Mouse (Mus musculus) spleen, adult 18-20 months (tissue): ENCODE data around the gene 2510009E07Rik.

Experiments
- DNase-seq, 2 experiments: peaks; one replicate each; pipeline ENCODE4 v3.0.0; 2022; ENCODE audit warnings: mixed read lengths in 2 of 2

2510009E07Rik gene

DNA sequence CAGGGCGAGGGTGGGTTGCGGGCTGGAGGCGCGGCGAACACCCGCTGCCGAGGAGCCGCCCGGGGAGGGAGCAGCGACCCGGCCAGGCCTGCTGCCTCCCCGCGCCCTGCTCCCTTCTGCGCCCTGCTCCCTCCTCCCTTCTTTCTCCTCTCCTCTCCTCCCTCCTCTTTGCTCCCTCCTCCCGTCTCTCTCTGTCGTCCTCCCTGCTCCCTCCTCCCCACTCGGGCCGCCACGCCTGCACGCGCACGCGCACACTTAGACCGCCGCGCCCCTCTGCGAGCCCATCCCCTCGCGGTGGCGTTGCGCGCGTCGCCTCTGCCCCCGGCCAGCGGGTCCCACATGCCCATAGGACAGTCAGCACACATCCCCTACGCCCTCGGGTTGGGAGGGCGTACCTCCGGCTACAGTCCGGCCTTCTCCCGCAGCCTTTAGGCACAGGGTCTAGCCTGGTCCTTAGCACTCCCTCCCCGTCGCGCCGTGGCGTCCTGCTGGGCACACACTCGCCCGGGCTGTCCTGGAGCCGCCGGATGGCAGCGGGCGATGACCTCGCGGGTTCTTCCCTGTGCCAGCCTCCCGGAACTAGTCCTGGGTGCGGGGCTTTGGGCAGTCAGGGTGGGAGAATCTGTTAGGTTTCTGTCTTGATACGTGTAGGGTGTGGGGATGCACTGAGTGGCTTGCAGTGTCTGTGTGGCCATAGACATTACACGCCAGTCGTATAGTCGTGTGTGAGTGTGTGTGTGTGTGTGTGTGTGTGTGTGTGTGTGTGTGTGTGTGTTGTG, at the start of gene 2510009E07Rik:
TSS of gene 2510009E07Rik (minus strand) at position 203 of the 779 bp plus-strand sequence.
- peak; percentile 50 to 63 for DNase-seq

DNA sequence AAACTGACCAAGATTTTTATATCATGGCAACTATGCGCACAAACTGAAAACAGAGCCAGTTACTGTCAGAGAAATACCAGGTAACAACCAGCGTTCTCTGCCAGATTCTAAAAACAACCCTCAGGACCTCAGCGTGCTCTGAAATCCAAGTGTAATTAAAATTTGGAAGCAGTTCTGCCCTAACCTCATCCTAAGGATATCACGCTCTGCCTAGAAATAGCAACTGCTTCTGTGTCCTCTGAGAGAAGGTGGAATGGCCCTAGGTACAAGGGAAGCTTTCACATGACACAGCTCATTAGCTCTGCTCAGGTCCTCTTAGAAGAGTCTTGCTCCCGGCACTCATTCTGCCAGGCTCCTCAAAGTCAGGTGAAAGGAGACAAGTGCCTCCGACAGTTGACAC, 48.9 kb upstream of the 2510009E07Rik start:
- DNase-seq, result no peak

DNA sequence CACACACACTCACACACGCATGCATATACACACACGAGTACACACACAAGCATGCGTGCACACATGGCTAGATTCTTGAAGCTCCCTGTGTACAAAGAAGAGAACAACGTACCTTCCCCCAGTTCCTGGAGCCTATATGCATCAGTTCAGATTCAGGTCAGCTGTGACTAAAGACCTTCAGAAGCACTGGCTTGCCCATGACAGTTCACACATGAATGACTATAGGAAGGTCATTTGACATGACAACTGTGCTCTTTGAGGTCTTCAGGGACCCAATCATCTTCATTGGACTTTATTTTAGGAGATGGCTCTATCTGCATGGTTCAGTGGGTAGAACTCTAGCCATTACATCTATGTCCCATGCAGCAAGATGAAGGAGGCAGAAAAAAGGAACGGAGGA, 48.4 kb upstream of the 2510009E07Rik start:
- no peak for DNase-seq

DNA sequence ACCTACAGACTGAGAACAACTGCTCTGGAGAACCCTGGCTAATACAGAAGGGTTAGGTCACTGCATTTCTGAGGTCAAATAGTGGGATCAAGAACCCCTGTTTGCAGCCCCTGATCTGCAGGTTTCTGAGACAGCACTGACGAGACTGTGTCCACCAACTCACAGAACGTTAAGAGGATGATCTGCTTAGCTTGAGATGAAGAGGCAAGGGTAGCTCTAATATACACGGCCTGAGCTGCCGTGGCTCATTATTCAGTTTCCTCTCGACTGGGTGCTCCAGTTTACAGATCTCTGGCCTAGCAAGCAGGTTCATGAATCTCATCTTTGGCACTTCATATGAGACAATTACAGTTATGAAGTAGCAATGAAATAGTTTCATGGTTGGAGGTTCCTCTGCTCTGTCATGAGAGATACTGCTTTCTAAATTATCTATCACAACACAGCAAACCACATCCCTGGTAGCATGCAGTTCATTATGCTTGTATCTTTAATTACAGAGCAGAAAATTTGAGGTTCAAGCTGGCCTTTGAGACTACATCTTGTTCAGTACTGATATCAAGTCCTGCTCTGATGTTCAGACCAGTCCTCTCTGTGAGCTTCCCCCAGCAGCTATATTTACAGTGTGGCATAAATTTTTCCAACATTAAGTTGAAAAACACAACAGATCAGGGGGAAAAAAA, 47.9 kb upstream of the 2510009E07Rik start:
- no peak for DNase-seq

DNA sequence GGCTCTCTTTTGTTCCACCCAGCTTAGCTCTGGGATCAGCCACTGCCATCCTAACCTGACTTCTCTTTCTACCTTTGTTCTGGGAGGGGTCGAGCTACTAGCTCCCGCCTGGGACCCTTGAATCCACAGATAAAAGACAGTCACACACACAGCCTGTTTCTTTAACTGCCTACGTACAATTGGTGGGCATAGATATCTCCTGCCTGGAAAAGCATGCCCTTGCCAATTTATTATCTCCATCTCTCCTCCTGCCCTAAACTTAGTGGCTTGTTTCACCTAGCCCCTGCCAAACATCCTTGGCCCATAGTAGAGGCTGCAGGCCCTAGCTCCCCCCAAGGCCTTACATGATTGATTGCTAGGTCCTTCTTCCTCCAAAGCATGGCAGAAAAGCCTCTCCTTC, 47.1 kb upstream of the 2510009E07Rik start:
- no peak for DNase-seq

DNA sequence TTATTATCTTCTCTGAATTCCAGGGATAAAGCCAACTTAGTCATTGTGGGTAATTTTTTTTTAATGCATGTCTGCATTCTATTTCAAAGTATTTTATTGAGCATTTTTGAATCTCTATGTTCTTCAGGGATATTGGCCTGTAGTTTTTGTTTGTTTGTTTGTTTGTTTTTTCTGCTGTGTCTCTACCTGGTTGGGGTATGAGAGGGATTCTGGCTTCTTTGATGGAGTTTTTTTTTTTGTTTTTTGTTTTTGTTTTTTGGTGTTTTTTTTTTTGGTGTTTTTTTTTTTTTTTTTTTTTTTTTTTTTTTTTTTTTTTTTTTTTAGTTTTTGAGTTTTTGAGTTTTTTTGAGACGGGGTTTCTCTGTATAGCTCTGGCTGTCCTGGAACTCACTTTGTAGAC, 41.2 kb upstream of the 2510009E07Rik start:
- DNase-seq, result no peak

DNA sequence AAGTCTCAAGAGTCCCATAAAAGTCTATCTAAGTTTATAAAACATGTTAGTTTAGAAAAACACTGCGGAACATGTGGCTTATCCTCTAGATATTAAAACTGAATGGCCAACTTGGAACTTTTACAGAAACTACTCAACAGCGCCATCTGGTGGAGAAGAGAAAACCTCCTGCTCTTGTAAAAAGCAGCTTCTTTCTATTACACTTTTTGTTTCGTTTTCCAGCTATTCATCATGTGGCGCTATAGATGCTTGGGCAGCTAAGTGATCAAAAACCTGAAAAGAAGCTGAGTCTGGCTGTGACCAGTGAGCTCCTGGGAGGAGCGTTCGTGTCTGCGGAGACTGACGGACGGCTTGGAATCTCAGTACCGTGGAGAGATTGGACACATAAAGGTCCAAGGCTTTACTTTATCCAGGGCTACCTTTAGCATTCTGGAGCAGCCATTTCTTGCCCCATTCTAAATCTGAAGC, 33.5 kb upstream of the 2510009E07Rik start:
- DNase-seq, result peak in 1 of 2 experiments; percentile 64

DNA sequence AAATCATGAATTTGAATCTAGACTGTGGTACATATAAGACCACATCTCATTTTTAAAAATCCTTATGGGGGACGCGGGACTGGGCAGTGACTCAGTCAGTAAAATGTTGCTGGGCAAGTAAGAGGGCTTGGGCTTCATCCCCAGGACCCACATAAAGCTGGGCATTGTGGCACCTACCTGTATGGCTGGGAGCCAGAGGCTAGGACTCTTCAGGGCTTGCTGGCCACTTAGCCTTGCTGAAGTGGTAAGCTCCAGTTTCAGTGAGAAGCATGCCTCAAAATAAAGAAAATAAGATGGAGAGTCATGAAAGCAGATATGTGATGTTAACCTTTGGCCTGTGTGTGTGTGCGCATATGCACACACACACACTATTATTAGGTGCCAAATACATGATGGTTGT, 33.0 kb upstream of the 2510009E07Rik start:
- no peak for DNase-seq

DNA sequence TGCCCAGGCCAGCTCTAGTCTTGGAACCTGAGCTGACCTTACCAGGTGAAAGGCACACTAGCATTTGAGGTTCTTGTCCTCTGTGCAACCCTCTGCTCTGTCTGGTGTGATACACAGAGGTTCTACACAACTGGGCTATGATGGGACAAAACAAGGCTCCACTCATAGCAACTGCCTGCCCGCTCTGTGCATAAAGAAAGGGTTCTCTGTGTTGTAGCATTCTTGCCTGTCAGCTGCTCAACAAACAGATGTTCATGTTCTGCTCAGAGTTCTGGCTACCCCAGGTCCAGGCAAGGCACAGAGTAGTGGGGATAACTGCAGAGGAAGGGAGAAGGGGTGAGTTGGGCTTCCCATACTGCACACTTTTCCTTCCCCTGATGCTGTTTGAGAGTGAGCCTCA, 29.8 kb upstream of the 2510009E07Rik start:
- no peak for DNase-seq

DNA sequence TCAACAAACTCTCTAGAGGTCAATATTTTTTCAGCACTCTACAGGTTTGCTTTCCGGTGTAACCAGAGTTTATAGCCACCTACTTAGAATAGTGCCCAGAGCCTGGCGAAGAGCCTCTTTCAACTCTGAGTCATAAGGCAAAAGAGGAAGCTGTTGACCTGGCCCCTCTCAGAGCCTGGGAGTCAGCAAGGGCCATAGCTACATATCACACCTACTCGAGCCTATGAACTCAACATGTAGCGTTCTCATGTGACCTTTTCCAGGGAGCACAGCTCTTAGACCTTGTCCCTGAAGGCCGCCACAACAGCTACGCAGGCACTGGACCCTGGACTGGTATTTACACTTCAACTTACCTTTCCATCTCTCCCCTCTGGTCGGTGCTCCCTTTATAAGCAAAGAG, 25.3 kb upstream of the 2510009E07Rik start:
- no peak for DNase-seq

DNA sequence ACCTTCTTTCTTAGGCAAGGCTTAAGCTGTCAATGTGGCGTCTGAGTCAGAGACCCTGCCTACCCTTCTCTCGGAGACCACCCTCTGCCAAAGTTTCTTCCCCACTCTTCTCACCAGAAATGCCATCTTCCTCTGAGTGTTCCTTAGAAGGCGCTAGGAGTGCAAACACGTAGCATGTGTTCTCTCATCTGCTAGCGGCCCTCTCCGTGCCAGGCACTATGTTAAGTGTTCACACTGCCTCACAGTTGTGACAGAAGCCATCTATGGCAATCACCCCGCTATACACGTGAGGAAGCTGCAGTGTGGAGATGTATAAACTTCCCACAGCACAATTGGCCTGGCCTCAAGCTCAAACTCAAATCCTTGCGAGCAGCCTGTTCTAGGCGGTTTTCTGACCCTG, 20.1 kb upstream of the 2510009E07Rik start:
- no peak for DNase-seq

DNA sequence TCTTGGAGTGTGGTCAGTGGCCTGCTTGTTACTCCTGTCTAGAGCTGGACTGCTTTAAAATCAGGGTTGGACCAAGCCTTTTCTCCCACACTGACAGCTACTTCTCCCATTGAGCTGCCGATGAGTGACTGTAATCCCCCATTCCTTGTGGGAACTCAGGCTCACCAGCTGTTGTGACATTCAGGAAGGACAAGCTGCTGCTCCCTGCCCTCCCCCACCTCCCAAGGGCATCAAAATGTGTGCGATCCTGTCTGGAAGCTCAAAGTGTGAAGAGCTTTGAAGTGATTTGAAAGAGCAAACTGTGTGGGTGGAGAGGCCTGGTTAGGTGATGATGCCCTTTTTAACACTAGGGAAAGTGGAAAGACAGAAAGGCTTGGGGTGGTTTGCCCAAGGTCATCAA, 15.9 kb upstream of the 2510009E07Rik start:
- DNase-seq, result no peak

DNA sequence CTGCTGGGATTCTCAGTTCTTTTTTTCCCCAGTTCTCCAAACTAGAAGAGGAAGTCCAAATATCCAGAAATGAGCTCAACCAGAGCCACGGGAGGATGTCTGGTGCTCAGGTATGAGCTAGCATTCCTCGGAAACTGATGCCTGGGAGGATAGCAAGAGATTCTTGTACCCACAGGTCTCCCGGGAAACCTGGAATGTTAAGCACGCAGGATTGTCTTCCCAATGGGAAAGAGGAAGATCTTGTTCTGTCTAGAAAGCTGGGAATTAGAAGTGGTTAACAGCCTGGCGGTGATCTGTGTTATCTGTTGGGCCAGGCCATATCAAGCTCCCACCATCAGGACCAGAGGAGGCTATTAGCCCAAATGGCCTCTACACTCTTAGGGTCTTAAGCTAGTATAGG, 10.2 kb upstream of the 2510009E07Rik start:
- DNase-seq, result no peak

DNA sequence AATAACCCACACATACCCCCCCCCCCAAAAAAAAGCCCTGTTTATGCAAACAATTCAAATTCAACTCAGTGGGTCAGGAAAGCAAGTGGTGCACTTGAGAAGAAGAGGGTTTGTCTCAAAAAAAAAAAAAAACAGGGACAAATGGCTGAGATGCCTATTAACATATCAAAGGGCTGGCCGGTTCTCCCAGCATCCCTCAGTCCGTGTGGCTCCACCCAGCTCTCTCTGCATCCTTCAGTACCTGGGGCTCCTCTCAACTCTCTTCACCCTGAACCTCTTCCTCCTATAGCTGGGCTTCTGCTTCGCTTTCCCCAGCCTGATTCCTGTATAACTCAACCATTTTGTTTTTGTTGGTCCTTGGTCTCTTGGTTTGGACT, 7.8 kb upstream of the 2510009E07Rik start:
- no peak for DNase-seq

DNA sequence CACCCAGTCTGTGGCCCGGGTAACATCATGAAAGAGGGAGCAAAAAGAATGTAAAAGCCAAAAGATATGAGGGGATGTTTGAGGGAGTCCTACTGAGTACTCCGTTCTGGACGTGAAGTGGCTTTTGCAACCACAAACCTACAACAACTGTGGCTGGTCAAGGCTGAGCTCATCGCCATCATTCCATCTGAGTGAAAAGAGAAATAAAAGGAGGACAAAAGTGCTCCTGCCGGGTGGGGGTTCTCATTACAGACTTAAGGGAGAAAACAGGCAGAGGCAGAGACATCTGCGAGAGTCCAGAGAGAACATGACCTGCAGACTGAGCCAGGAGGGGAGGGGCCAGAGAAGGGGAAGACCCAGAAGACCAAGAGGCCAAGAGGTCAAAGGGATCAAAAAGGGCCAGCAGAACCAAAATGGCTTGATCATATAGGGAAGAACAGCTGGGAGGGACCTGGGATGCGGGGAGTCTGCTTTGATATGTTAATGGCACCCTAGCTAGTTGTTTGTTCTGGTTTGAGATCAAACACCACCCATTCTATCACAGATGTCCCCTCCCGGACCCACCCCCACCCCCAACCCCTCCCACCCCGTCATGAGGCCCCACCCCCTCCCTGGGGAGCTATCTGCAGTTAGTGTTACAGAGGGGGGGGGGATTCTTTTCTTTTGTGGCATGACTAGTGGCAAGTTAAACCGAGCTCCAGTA, 7.3 kb upstream of the 2510009E07Rik start:
- no peak for DNase-seq

DNA sequence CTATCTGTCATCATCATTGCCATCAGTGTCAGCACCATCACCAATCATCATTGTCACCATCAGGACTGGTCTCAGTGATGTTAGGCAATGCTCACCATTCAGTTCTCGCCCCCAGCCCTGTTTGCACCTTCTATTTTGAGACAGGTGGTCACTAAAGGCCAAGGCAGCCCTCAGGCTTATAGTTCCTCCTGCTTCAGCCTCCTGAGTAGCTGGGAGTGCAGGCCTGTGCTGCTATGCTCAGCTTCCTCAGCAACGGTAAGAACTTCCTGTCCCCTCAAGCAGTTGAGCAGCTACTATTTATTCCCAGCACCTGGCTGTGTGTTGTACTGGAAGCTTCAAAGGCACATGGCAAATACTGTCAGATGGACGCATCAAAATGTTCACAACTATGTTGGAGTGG, 3.7 kb upstream of the 2510009E07Rik start:
- no peak for DNase-seq

DNA sequence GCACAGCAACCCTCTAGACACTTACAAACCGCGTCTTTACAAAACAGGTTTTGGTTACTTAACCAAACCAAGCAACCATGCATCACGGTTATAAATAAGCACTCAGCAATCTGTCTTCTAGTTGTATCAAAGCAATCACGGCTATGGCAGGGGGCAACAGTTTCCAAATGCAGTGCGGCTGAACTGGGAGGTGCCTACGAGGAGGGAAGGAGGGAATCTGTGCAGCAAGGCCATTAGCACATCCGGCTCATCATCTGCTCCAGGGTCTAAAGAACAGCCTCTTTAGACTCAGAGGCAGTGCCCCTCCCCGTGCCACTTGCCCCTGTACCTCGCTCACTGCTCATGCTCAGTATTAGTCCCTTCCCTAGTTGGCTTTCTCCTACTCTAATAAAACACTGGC, 2.5 kb upstream of the 2510009E07Rik start:
- no peak for DNase-seq

DNA sequence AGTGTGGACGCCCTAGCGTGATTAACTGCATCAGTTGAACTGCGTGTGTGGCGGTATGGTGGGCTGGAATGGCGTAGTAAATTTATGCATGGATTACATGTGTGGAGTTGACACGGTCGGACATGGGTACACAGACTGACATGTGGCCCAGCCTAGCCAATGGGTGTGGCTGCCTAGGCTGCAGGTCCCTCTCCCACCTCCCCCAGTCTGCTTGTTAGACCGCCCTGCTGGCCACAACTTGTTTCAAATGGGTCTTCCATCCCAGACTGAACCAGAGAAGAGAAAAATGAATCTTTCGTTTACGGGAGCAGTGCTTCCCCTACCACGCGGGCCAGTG, 745 bp upstream of the 2510009E07Rik start:
- peak in 1 of 2 experiments; percentile 4 for DNase-seq

DNA sequence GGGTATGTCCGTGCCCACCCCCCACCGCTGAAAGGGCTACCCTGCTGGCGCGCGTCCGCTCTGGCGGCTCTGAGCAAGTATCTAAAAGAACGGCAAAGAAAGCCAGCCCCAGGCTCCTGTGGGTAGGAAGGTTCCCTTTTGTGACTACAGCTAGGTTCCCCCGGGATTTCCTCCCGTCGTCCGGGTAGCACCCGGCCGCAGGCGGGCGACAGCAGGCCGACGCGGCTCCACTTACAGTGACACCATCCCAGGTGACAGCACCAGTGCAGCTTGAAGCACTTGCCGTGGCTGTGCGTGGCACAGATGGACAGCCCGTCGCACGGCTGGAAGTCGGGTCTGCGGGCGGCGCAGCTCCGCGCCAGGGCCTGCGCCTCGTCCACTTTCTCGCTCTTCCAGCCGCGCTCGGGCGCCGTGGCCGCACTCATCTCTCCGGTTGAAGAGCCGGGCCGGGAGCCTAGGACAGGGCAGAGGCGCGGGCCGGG, 443 bp downstream of the 2510009E07Rik start:
- peak; percentile 17 to 42 for DNase-seq

DNA sequence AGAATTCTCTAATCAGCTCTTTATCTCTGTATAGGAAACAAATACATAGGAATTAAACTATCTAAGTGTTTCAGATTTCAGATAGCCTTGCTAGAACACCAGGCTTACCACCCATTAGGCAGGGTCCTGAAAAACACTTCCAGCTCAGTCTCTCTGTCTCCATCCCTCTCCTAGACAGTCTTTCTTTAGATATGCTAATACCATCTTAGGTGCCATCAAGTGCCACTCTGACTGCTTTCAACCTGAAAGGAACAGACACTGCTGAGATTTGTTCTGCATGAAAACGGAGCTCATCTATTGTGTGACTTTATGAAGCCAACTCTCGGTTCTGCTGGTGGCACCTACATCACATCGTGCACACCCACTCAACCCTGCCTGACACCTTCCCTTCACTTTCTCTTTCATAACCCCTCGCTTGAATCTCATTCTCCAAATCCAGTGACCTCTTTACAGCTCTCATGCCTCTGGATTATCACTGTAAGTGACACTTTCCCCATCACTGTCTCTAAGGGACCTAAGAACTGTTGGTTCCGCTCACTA, 4.2 kb downstream of the 2510009E07Rik start:
- no peak for DNase-seq

DNA sequence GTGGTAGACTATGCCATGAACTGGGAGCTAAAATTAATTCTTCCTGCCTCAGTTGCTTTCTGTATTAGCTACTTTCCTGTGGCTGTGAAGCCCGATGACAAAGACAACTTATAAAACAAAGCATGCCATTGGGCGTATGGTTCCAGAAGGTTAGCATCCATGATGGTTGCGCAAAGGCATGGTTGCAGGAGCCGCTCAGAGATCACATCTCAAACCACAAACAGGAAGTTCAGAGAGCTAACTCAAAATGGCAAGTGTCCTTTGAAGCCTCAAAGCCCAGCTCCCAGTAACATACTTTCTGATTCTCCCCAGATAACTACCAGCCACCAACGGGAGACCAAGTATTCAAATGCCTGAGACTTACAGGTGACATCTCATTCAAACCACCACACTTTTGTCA, 5.3 kb downstream of the 2510009E07Rik start:
- DNase-seq, result no peak

DNA sequence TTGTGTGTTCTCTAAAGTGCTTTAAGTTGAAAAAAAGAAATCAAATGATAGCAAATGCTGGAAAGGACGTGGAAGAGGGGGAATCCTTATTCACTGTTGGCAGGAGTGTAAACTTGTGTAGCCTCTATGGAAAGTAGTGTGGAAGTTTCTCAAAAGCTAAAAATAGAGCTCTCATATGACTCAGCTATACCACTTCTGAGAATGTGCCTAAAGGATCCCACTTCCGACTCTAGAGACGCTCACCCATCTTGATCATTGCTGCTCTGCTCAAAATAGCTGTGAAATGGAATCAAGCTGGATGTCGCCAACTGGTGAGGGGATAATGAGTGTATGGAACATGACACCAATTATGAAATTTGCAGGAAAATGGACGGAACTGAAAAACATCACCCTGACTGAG, 7.1 kb downstream of the 2510009E07Rik start:
- DNase-seq, result no peak

DNA sequence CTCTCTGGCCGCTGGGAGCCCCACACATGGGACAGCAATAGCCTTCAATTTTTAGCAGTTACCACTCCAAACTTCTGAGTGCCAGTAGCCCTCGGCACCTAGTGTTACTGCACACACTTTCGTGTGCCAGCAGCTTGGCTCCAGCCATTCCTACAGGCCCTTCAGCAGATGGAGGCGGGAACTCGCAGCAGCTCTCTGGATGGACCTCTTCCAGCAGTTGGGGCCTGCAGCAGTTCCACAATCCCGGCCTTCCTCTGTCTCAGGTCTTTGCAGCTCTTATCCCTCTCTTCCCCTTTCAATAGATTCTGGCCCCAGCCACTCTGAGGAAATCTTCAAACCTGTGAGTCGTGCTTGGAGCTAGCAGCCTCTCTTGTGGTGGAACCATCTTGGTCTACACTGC, 17.7 kb downstream of the 2510009E07Rik start:
- no peak for DNase-seq
